Mouse (Mus musculus): ENCODE results near the gene Adprm. TPM values are rescaled to one million over a fixed set of nuclear protein-coding genes. Genes with fewer than 3 reads are reported as not detected.

Gene Adprm
- total and polyA plus RNA-seq, 2 experiments: 14.0 to 36.5 TPM

DNA sequence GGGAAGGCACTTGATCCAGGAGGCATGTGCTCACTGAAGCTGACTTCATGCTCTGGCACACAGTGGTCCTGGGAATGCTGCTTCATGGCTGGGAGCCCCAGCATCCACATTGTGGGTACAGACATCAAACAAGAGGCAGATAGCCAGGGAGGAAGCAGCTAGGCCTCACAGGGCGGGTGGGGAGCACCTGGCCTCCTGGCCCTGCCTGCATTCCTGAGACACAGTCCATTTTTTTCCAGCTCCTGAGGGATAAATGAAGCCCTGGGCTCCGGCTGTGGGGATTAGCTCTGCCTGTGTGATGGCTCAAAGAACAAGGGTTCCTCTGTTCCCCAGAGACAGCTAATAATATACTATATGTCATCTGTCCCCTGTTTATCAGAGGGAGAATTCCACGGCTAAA lies 22.6 kb upstream of the Adprm start:
- H3K9ac ChIP-seq (ENCODE audit: low read depth, low read length): no peak overlapping the region
- H3K79me2 ChIP-seq (ENCODE audit: control insufficient read depth, insufficient read depth, low read length): no peaks in the 10 kb centered on the region
- no peak for DNase-seq (ENCODE audit: extremely low read depth, low read depth, low spot score)
- H3K4me3 ChIP-seq (ENCODE audit: insufficient read depth, low read depth, low read length): no peak overlapping the region
- H3K27ac ChIP-seq (replicated peaks; ENCODE audit: insufficient read depth, low read depth, low read length): no peak overlapping the region
- no peaks in the 10 kb centered on the region for H3K27me3 ChIP-seq (ENCODE audit: control insufficient read depth, insufficient read depth, low read length)
- TF ChIP-seq CTCF (IDR thresholded peaks at IDR 0.05; ENCODE audit: low read depth, low read length) (no peak), POLR2A (IDR thresholded peaks at IDR 0.05; ENCODE audit: extremely low read depth, insufficient read depth, low read length) (no peak)
- 74% methylated on average over 3 of the region's 3 CpGs for WGBS
- no peaks in the 10 kb centered on the region for H3K4me1 ChIP-seq (ENCODE audit: control insufficient read depth, insufficient read depth, low read length)
- H3K36me3 ChIP-seq (ENCODE audit: control insufficient read depth, insufficient read depth, low read length): no peaks in the 10 kb centered on the region

DNA sequence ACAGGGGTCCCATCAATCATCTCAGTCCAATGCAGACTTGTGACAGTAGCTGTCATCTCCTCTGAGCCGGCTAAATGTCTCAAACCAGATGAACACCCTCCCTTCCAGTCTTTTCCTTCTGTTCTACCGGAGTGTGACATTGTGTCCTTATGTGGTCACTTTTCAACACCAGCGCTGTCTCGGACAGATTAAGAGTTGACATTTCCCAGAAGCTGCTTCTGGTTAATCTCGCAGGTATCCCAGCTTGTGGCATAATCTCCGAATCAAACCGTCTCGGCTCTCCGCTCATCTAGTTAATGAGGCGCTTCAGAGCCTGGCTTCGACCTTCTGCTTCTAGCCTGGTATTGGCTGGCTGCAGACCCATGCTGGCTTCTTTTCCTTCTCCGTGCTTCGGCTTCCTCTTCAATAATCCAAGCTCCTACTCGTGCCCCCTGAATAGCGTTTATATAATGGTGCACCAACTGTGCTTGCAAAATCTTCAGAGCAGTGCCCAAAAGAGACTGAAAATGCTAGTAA lies 20.3 kb upstream of the Adprm start:
- Histone ChIP-seq H3K79me2 (ENCODE audit: control insufficient read depth, insufficient read depth, low read length) (no peaks in the 10 kb centered on the region), H3K27ac (replicated peaks; ENCODE audit: insufficient read depth, low read depth, low read length) (no peak overlapping the region), H3K4me1 (ENCODE audit: control insufficient read depth, insufficient read depth, low read length) (no peaks in the 10 kb centered on the region), H3K27me3 (ENCODE audit: control insufficient read depth, insufficient read depth, low read length) (no peaks in the 10 kb centered on the region), H3K4me3 (ENCODE audit: insufficient read depth, low read depth, low read length) (no peak overlapping the region), H3K9ac (ENCODE audit: low read depth, low read length) (no peak overlapping the region), H3K36me3 (ENCODE audit: control insufficient read depth, insufficient read depth, low read length) (no peaks in the 10 kb centered on the region)
- TF ChIP-seq POLR2A (IDR thresholded peaks at IDR 0.05; ENCODE audit: extremely low read depth, insufficient read depth, low read length): no peak
- no peak for TF ChIP-seq CTCF (IDR thresholded peaks at IDR 0.05; ENCODE audit: low read depth, low read length)
- no peak for DNase-seq (ENCODE audit: extremely low read depth, low read depth, low spot score)
- WGBS: 82% methylated on average over 15 of the region's 15 CpGs

DNA sequence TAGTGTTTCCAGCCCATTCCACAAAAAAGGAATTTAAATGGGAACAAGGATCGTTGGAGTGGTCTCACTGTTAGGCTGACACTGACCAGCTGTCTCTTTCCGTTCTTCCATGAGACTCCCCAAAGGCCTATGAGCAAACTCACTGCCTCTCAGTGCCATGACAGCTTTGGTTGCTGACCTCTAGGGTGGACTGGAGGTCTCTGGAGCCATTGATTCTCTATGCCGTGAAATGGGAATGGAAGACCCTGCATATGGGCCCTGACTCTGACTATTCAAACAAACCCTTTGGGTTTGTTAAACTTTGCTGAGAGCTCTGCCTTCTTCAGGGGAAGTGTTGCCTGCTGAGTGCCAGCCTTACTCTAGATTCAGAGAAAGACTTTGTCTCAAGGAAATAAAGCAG lies 15.3 kb upstream of the Adprm start:
- H3K4me3 ChIP-seq (ENCODE audit: insufficient read depth, low read depth, low read length): no peak overlapping the region
- H3K36me3 ChIP-seq (ENCODE audit: control insufficient read depth, insufficient read depth, low read length): peaks cover 25% of the 10 kb centered on the region
- no peak overlapping the region for H3K27ac ChIP-seq (replicated peaks; ENCODE audit: insufficient read depth, low read depth, low read length)
- H3K27me3 ChIP-seq (ENCODE audit: control insufficient read depth, insufficient read depth, low read length): no peaks in the 10 kb centered on the region
- H3K79me2 ChIP-seq (ENCODE audit: control insufficient read depth, insufficient read depth, low read length): no peaks in the 10 kb centered on the region
- TF ChIP-seq POLR2A (IDR thresholded peaks at IDR 0.05; ENCODE audit: extremely low read depth, insufficient read depth, low read length) (no peak), CTCF (IDR thresholded peaks at IDR 0.05; ENCODE audit: low read depth, low read length) (no peak)
- H3K9ac ChIP-seq (ENCODE audit: low read depth, low read length): no peak overlapping the region
- WGBS: 91% methylated on average over 3 of the region's 3 CpGs
- no peak for DNase-seq (ENCODE audit: extremely low read depth, low read depth, low spot score)
- H3K4me1 ChIP-seq (ENCODE audit: control insufficient read depth, insufficient read depth, low read length): no peaks in the 10 kb centered on the region

DNA sequence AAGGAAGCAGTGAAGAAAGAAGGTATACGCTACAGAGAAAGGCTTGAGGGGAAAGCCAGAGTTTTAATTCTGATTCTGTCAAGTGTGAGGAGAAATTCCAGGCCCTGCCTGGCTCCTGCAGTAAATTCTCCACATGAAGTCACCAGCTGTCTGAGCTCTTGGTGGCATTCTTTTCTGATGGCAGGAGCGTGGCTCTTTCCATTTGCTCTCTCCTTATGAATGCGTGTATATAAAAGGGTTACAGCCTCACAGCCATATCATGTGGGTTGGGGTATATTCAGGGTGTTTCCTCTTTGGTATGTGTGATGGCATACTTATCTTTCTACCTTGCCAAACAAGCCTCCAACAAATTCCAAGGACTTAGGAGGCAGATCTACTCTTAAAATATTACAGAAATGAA lies 10.3 kb upstream of the Adprm start:
- 90% methylated on average over 3 of the region's 3 CpGs for WGBS
- no peaks in the 10 kb centered on the region; the same call in 1 of the 2 replicates for H3K79me2 ChIP-seq (ENCODE audit: control insufficient read depth, insufficient read depth, low read length)
- H3K27ac ChIP-seq (replicated peaks; ENCODE audit: insufficient read depth, low read depth, low read length): no peak overlapping the region
- H3K4me1 ChIP-seq (ENCODE audit: control insufficient read depth, insufficient read depth, low read length): no peaks in the 10 kb centered on the region
- DNase-seq (ENCODE audit: extremely low read depth, low read depth, low spot score): no peak
- TF ChIP-seq POLR2A (IDR thresholded peaks at IDR 0.05; ENCODE audit: extremely low read depth, insufficient read depth, low read length) (no peak), CTCF (IDR thresholded peaks at IDR 0.05; ENCODE audit: low read depth, low read length) (no peak)
- H3K9ac ChIP-seq (ENCODE audit: low read depth, low read length): no peak overlapping the region
- H3K36me3 ChIP-seq (ENCODE audit: control insufficient read depth, insufficient read depth, low read length): peaks cover 58% of the 10 kb centered on the region
- H3K27me3 ChIP-seq (ENCODE audit: control insufficient read depth, insufficient read depth, low read length): no peaks in the 10 kb centered on the region
- no peak overlapping the region for H3K4me3 ChIP-seq (ENCODE audit: insufficient read depth, low read depth, low read length)

DNA sequence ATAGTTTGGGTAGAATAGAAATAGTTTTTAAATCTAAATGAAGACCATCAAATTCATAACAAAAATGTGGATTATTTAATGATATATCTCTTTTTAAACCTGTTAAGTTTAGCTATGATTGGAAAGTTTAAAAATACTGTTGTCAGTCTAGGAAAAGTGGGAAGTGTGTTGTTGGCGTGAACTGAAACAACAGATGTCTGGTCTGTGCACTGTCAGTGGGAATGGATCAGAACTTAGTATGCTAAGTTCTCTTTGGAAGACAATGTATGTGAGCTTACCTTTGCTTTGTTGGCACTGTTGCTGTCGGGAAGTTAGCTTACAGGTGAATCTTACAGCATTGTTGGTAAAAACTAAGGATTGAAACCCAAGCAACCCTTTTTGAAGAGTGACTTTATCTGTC lies 8.9 kb upstream of the Adprm start:
- peaks cover 68% of the 10 kb centered on the region for H3K36me3 ChIP-seq (ENCODE audit: control insufficient read depth, insufficient read depth, low read length)
- H3K4me1 ChIP-seq (ENCODE audit: control insufficient read depth, insufficient read depth, low read length): no peaks in the 10 kb centered on the region
- H3K79me2 ChIP-seq (ENCODE audit: control insufficient read depth, insufficient read depth, low read length): no peaks in the 10 kb centered on the region; the same call in 1 of the 2 replicates
- DNase-seq (ENCODE audit: extremely low read depth, low read depth, low spot score): no peak
- H3K27me3 ChIP-seq (ENCODE audit: control insufficient read depth, insufficient read depth, low read length): no peaks in the 10 kb centered on the region
- H3K9ac ChIP-seq (ENCODE audit: low read depth, low read length): no peak overlapping the region
- no peak overlapping the region for H3K4me3 ChIP-seq (ENCODE audit: insufficient read depth, low read depth, low read length)
- 97% methylated on average over 2 of the region's 2 CpGs for WGBS
- no peak for TF ChIP-seq CTCF (IDR thresholded peaks at IDR 0.05; ENCODE audit: low read depth, low read length)
- no peak for TF ChIP-seq POLR2A (IDR thresholded peaks at IDR 0.05; ENCODE audit: extremely low read depth, insufficient read depth, low read length)
- no peak overlapping the region for H3K27ac ChIP-seq (replicated peaks; ENCODE audit: insufficient read depth, low read depth, low read length)

DNA sequence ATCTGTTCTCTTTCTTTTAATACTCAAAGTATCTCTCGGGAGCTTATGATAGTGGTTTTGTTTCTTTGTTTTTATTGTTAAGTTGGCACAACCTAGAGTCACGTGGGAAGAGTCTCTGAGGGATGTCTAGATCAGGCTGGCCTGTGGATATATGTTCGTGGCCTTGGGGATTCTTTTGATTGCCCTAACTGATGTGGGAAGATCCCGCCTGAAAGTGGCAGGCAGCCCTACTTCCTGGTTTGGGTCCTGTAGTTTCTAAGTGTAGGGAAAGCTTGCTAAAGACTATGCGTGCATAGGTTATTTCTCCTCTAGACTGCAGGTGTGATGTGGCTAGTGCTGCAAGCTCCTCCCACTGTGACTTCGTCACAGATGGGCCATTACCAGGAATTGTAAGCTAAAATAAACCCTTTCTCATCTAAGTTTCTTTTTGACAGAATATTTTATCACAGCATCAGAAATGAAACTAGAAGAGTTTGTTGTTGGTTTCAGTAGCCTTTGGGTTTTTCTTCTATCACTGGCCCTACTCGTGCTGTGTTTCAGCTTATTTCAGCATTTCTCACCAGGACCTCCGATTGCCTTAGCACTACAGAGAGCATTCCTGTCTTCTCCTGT lies 2.5 kb upstream of the Adprm start:
- TF ChIP-seq CTCF (IDR thresholded peaks at IDR 0.05; ENCODE audit: low read depth, low read length): no peak
- TF ChIP-seq POLR2A (IDR thresholded peaks at IDR 0.05; ENCODE audit: extremely low read depth, insufficient read depth, low read length): no peak
- Histone ChIP-seq H3K27me3 (ENCODE audit: control insufficient read depth, insufficient read depth, low read length) (no peaks in the 10 kb centered on the region), H3K27ac (replicated peaks; ENCODE audit: insufficient read depth, low read depth, low read length) (no peak overlapping the region), H3K4me3 (ENCODE audit: insufficient read depth, low read depth, low read length) (no peak overlapping the region), H3K9ac (ENCODE audit: low read depth, low read length) (no peak overlapping the region), H3K36me3 (ENCODE audit: control insufficient read depth, insufficient read depth, low read length) (peaks cover 31% of the 10 kb centered on the region), H3K79me2 (ENCODE audit: control insufficient read depth, insufficient read depth, low read length) (peaks cover 9% of the 10 kb centered on the region; the same call in 1 of the 2 replicates), H3K4me1 (ENCODE audit: control insufficient read depth, insufficient read depth, low read length) (peaks cover 9% of the 10 kb centered on the region)
- WGBS: 90% methylated on average over 8 of the region's 8 CpGs
- no peak for DNase-seq (ENCODE audit: extremely low read depth, low read depth, low spot score)
